Mouse (Mus musculus) right cerebral cortex, adult 2 months (tissue): Measurements from ENCODE around the gene Hist1h4i.

Experiments
- DNase-seq, 2 experiments: peaks; one replicate each; pipeline ENCODE4 v3.0.0; 2021 to 2022; ENCODE audit warnings: low spot score in 2 of 2

Gene Hist1h4i

GRCm38 (mm10) chr13:22009642-22010041 lies 31.5 kb downstream of the Hist1h4i start, which contains the start of gene Prss16:
Gene Prss16, minus strand, starts transcription at chr13:22009742.
- DNase-seq = no peak

GRCm38 (mm10) chr13:22008707-22009106 lies 32.5 kb downstream of the Hist1h4i start:
- DNase-seq = no peak

- DNase-seq = no peak
Observed at GRCm38 (mm10) chr13:22007872-22008271, 33.3 kb downstream of the Hist1h4i start.

GRCm38 (mm10) chr13:22007121-22007510 lies 34.0 kb downstream of the Hist1h4i start:
- DNase-seq = no peak

GRCm38 (mm10) chr13:22006334-22007120 lies 34.6 kb downstream of the Hist1h4i start:
- DNase-seq = no peak

GRCm38 (mm10) chr13:22005605-22006333 lies 35.4 kb downstream of the Hist1h4i start:
- no peak for DNase-seq

GRCm38 (mm10) chr13:22001823-22002222 lies 39.3 kb downstream of the Hist1h4i start:
- no peak for DNase-seq

GRCm38 (mm10) chr13:22001346-22001745 lies 39.8 kb downstream of the Hist1h4i start:
- DNase-seq = no peak

- no peak for DNase-seq
Observed at GRCm38 (mm10) chr13:21999147-21999546, 42.0 kb downstream of the Hist1h4i start.

GRCm38 (mm10) chr13:21998412-21998811 lies 42.8 kb downstream of the Hist1h4i start:
- DNase-seq = no peak

- no peak for DNase-seq
Observed at GRCm38 (mm10) chr13:21997821-21998220, 43.3 kb downstream of the Hist1h4i start.

- no peak for DNase-seq
Observed at GRCm38 (mm10) chr13:21997201-21997820, 43.9 kb downstream of the Hist1h4i start.

GRCm38 (mm10) chr13:21996840-21997185 lies 44.3 kb downstream of the Hist1h4i start:
- DNase-seq = no peak

- DNase-seq = no peak
Observed at GRCm38 (mm10) chr13:21996101-21996839, 44.9 kb downstream of the Hist1h4i start.

- no peak for DNase-seq
Observed at GRCm38 (mm10) chr13:21995331-21995914, 45.7 kb downstream of the Hist1h4i start.

- DNase-seq = no peak
Observed at GRCm38 (mm10) chr13:21994896-21995295, 46.3 kb downstream of the Hist1h4i start.

GRCm38 (mm10) chr13:21993957-21994738 lies 47.0 kb downstream of the Hist1h4i start:
- peak; percentile 53 to 62 for DNase-seq

- no peak for DNase-seq
Observed at GRCm38 (mm10) chr13:21992550-21992949, 48.6 kb downstream of the Hist1h4i start.
